Mouse (Mus musculus): Measurements from ENCODE around the gene Ift140.
"Not testable (repeated sequence)": the region's sequence is repeated elsewhere in the genome, so short reads cannot be mapped to it uniquely, and the experiment has no call there.

The Ift140 gene

GRCm38 (mm10) chr17:25115664-25116432 is 100.0 kb downstream of the Ift140 start, which contains the start of gene Telo2:
Gene Telo2, minus strand, starts transcription at chr17:25115967.
- ATAC-seq (ENCODE audit: low TSS enrichment): peak; percentile 72

- ATAC-seq (ENCODE audit: low TSS enrichment): peak; percentile 51; the same call in 1 of the 2 replicates
Observed at GRCm38 (mm10) chr17:25117263-25117662, 101.4 kb downstream of the Ift140 start.

GRCm38 (mm10) chr17:25120406-25120805 is 104.5 kb downstream of the Ift140 start, which contains the start of gene Ptx4:
Gene Ptx4, plus strand, starts transcription at chr17:25120760.
- no peak for ATAC-seq (ENCODE audit: low TSS enrichment)

GRCm38 (mm10) chr17:25123979-25124378 is 108.1 kb downstream of the Ift140 start:
- ATAC-seq (ENCODE audit: low TSS enrichment): no peak

- not testable (repeated sequence) for ATAC-seq (ENCODE audit: low TSS enrichment)
Observed at GRCm38 (mm10) chr17:25125442-25126060, 109.7 kb downstream of the Ift140 start.

- no peak for ATAC-seq (ENCODE audit: low TSS enrichment)
Observed at GRCm38 (mm10) chr17:25127079-25127478, 111.2 kb downstream of the Ift140 start.

- no peak for ATAC-seq (ENCODE audit: low TSS enrichment)
Observed at GRCm38 (mm10) chr17:25127681-25128080, 111.8 kb downstream of the Ift140 start.

- ATAC-seq (ENCODE audit: low TSS enrichment): no peak
Observed at GRCm38 (mm10) chr17:25130060-25130459, 114.2 kb downstream of the Ift140 start.

GRCm38 (mm10) chr17:25133275-25133698 is 117.4 kb downstream of the Ift140 start, which contains the start of gene Clcn7:
Gene Clcn7, plus strand, starts transcription at chr17:25133391.
- peak; percentile 90 for ATAC-seq (ENCODE audit: low TSS enrichment)

- ATAC-seq (ENCODE audit: low TSS enrichment): no peak
Observed at GRCm38 (mm10) chr17:25135622-25136021, 119.7 kb downstream of the Ift140 start.

GRCm38 (mm10) chr17:25138803-25139202 is 122.9 kb downstream of the Ift140 start:
- no peak for ATAC-seq (ENCODE audit: low TSS enrichment)

GRCm38 (mm10) chr17:25139960-25140359 is 124.1 kb downstream of the Ift140 start:
- ATAC-seq (ENCODE audit: low TSS enrichment): no peak

All from frontal cortex, adult (tissue).